In genomic region chr7:29271687-29272465, GRCm38 (mm10) we compare ENCODE assay signal across 11 mouse cellular contexts. TPM values are rescaled to one million over a fixed set of nuclear protein-coding genes. Genes with fewer than 3 reads are reported as not detected.
A peak's percentile ranks its signal among the peaks of the same experiment; 100 is the strongest.
DNase-seq lines count a peak whose midpoint lies in the region; ATAC-seq and TF ChIP-seq lines count a peak whose summit lies in the region.
"Had no signal": no experiment of that assay in that cellular context is flagged by ENCODE, and none has a peak within 500 bp of the region (broad histone marks: within the 10 kb centered on the region; RNA-seq: fewer than 3 reads in every experiment).

No protein-coding gene starts in this region.

- H3K27ac ChIP-seq in heart, embryonic 11.5 days (ENCODE audit: low read depth, low read length) = peak overlapping the region; percentile 35; the same call in 1 of the 2 replicates
- no peak overlapping the region for H3K27ac ChIP-seq in kidney, embryonic 14.5 days (ENCODE audit: low read depth, low read length)
- peak overlapping the region; percentile 63 for H3K27ac ChIP-seq in stomach, postnatal 0 days (replicated peaks)

- TF ChIP-seq CTCF in stomach, postnatal 0 days (IDR thresholded peaks at IDR 0.05; ENCODE audit: low read depth) = no peak

- 51% methylated on average over 8 of the region's 8 CpGs for WGBS in heart, embryonic 11.5 days (ENCODE audit: insufficient replicate concordance)
- 52% methylated on average over 8 of the region's 8 CpGs for WGBS in kidney, embryonic 14.5 days
- whole genome bisulfite sequencing in stomach, postnatal 0 days = 48% methylated on average over 8 of the region's 8 CpGs

- H3K9ac ChIP-seq in heart, embryonic 11.5 days (ENCODE audit: low read depth, low read length) = 0 out of 2 replicates have a peak overlapping the region, but pooled peaks have one; percentile 39
- H3K9ac ChIP-seq in kidney, embryonic 14.5 days (ENCODE audit: low read depth, low read length) = no peak overlapping the region
- no peak overlapping the region for H3K9ac ChIP-seq in stomach, postnatal 0 days (ENCODE audit: low read length)

- H3K4me1 ChIP-seq in heart, embryonic 11.5 days (ENCODE audit: control insufficient read depth, insufficient read depth, low read length) = peaks cover 10% of the 10 kb centered on the region
- peaks cover 8% of the 10 kb centered on the region; the same call in 1 of the 2 replicates for H3K4me1 ChIP-seq in kidney, embryonic 14.5 days (ENCODE audit: control insufficient read depth, insufficient read depth, low read length)
- peaks cover 10% of the 10 kb centered on the region for H3K4me1 ChIP-seq in stomach, postnatal 0 days (replicated peaks; ENCODE audit: control insufficient read depth, insufficient read depth)

- TF ChIP-seq EP300 in stomach, postnatal 0 days (optimal IDR thresholded peaks at IDR 0.05) = no peak

- no peaks in the 10 kb centered on the region for H3K27me3 ChIP-seq in heart, embryonic 11.5 days (ENCODE audit: control insufficient read depth, insufficient read depth, low read length)
- H3K27me3 ChIP-seq in kidney, embryonic 14.5 days (ENCODE audit: control insufficient read depth, insufficient read depth, low read length) = no peaks in the 10 kb centered on the region
- no peaks in the 10 kb centered on the region for H3K27me3 ChIP-seq in stomach, postnatal 0 days (ENCODE audit: control insufficient read depth, insufficient read depth, low read length)

- H3K4me2 ChIP-seq in heart, embryonic 11.5 days = peak overlapping the region; percentile 22
- H3K4me2 ChIP-seq in kidney, embryonic 14.5 days (replicated peaks; ENCODE audit: low read depth, low read length) = no peak overlapping the region
- no peak overlapping the region for H3K4me2 ChIP-seq in stomach, postnatal 0 days (replicated peaks; ENCODE audit: low read depth)

- DNase-seq in heart, postnatal 25 days (ENCODE audit: low spot score) = no peak
- peak; percentile 36 for DNase-seq in right cerebral cortex, postnatal 25 days
- DNase-seq in right cerebral cortex, postnatal 14 days = no peak
- DNase-seq in stomach, postnatal 0 days (ENCODE audit: low spot score) = no peak
- DNase-seq in spleen, postnatal 10 days (ENCODE audit: low spot score in 2 of 2) = no peak
- DNase-seq in B cell, adult 2 months = no peak
- DNase-seq: layer of hippocampus, adult 9-11 months had no signal

- intact Hi-C loops in heart, postnatal 25 days (cut with DNase I) = no loop called here

- no peaks in the 10 kb centered on the region for H3K36me3 ChIP-seq in heart, embryonic 11.5 days (ENCODE audit: control insufficient read depth, insufficient read depth, low read length)
- H3K36me3 ChIP-seq in kidney, embryonic 14.5 days (ENCODE audit: control insufficient read depth, insufficient read depth, low read length) = no peaks in the 10 kb centered on the region
- no peaks in the 10 kb centered on the region for H3K36me3 ChIP-seq in stomach, postnatal 0 days (ENCODE audit: control insufficient read depth, insufficient read depth, low read length)

- no peaks in the 10 kb centered on the region for H3K9me3 ChIP-seq in heart, embryonic 11.5 days (replicated peaks; ENCODE audit: control insufficient read depth, low read length)
- H3K9me3 ChIP-seq in kidney, embryonic 14.5 days (ENCODE audit: control insufficient read depth, low read length) = no peaks in the 10 kb centered on the region
- H3K9me3 ChIP-seq in stomach, postnatal 0 days (ENCODE audit: control insufficient read depth, low read length) = no peaks in the 10 kb centered on the region
- H3K9me3 ChIP-seq: G1E; megakaryocyte, embryonic 14.5 days had no signal

- ATAC-seq in heart, embryonic 11.5 days (replicated peaks; ENCODE audit: insufficient number of reproducible peaks, low FRiP score, low TSS enrichment) = no peak
- ATAC-seq in kidney, embryonic 14.5 days (ENCODE audit: low FRiP score, low TSS enrichment) = peak; percentile 34; the same call in 1 of the 2 replicates
- no peak for ATAC-seq in stomach, postnatal 0 days (ENCODE audit: low FRiP score, low TSS enrichment)

- H3K4me3 ChIP-seq in heart, embryonic 11.5 days (ENCODE audit: low read depth, low read length) = no peak overlapping the region
- H3K4me3 ChIP-seq in kidney, embryonic 14.5 days (ENCODE audit: low read length) = no peak overlapping the region
- H3K4me3 ChIP-seq in stomach, postnatal 0 days (ENCODE audit: low read depth, low read length) = no peak overlapping the region
- H3K4me3 ChIP-seq: megakaryocyte, embryonic 14.5 days had no signal

RNA-seq across cellular contexts. Expression of gene Spint2, which starts 9.8 kb away (rescaled TPM):
- polyA plus RNA-seq in heart, embryonic 11.5 days (2014; fragmentation: Nextera tagmentation; extraction: Ambion mirVana) = 39.2 and 42.8 TPM in 2 replicates
- 10 to 100 TPM; 33.5 to 37.1 TPM for total RNA-seq in heart, postnatal 25 days (2021)
- polyA plus RNA-seq in kidney, embryonic 14.5 days (2014; fragmentation: Nextera tagmentation; extraction: Ambion mirVana) = 198 and 239 TPM in 2 replicates
- 638 and 692 TPM in 2 replicates for polyA plus RNA-seq in stomach, postnatal 0 days (2015; fragmentation: Nextera tagmentation; extraction: Ambion mirVana)

RNA-seq across cellular contexts. Expression of gene Ppp1r14a, which starts 17.2 kb away (rescaled TPM):
- 9.4 and 10.3 TPM in 2 replicates for polyA plus RNA-seq in heart, embryonic 11.5 days (2014; fragmentation: Nextera tagmentation; extraction: Ambion mirVana)
- 1 to 10 TPM; 9.6 to 9.9 TPM for total RNA-seq in heart, postnatal 25 days (2021)
- 19.3 and 27.7 TPM in 2 replicates for polyA plus RNA-seq in kidney, embryonic 14.5 days (2014; fragmentation: Nextera tagmentation; extraction: Ambion mirVana)
- 53.3 and 64.8 TPM in 2 replicates for polyA plus RNA-seq in stomach, postnatal 0 days (2015; fragmentation: Nextera tagmentation; extraction: Ambion mirVana)
- total RNA-seq: G1E had no signal

RNA-seq across cellular contexts. Expression of gene 2200002D01Rik, which starts 23.6 kb away (rescaled TPM):
- polyA plus RNA-seq in heart, embryonic 11.5 days (2014; fragmentation: Nextera tagmentation; extraction: Ambion mirVana) = 7.0 and 8.8 TPM in 2 replicates
- total RNA-seq in heart, postnatal 25 days (2021) = 1 to 10 TPM in 1 of 2 experiments, under 1 TPM in 1; 0.73 to 3.7 TPM
- 5.2 and 8.3 TPM in 2 replicates for polyA plus RNA-seq in kidney, embryonic 14.5 days (2014; fragmentation: Nextera tagmentation; extraction: Ambion mirVana)
- 192 and 201 TPM in 2 replicates for polyA plus RNA-seq in stomach, postnatal 0 days (2015; fragmentation: Nextera tagmentation; extraction: Ambion mirVana)
- polyA plus RNA-seq: G1E had no signal

RNA-seq across cellular contexts. Expression of gene Dpf1, which starts 31.9 kb away (rescaled TPM):
- polyA plus RNA-seq in heart, embryonic 11.5 days (2014; fragmentation: Nextera tagmentation; extraction: Ambion mirVana) = 2.9 and 3.3 TPM in 2 replicates
- under 1 TPM in 1 of 2 experiments, not detected in 1; 0.53 TPM for total RNA-seq in heart, postnatal 25 days (2021)
- 4.5 and 5.5 TPM in 2 replicates for polyA plus RNA-seq in kidney, embryonic 14.5 days (2014; fragmentation: Nextera tagmentation; extraction: Ambion mirVana)
- polyA plus RNA-seq in stomach, postnatal 0 days (2015; fragmentation: Nextera tagmentation; extraction: Ambion mirVana) = 1.9 TPM in 2 replicates

RNA-seq across cellular contexts. Expression of gene Yif1b, which starts 33.7 kb away (rescaled TPM):
- 107 and 110 TPM in 2 replicates for polyA plus RNA-seq in heart, embryonic 11.5 days (2014; fragmentation: Nextera tagmentation; extraction: Ambion mirVana)
- 10 to 100 TPM; 75.2 to 78.9 TPM for total RNA-seq in heart, postnatal 25 days (2021)
- 120 and 132 TPM in 2 replicates for polyA plus RNA-seq in kidney, embryonic 14.5 days (2014; fragmentation: Nextera tagmentation; extraction: Ambion mirVana)
- polyA plus RNA-seq in stomach, postnatal 0 days (2015; fragmentation: Nextera tagmentation; extraction: Ambion mirVana) = 62.8 and 74.1 TPM in 2 replicates

Comparison
In these comparisons a context has a peak if more than half of its experiments do, and no peak if none do; other contexts are left out.
1. RNA of gene 2200002D01Rik, which starts 23.6 kb away (polyA plus RNA-seq): 192 to 201 TPM in stomach, postnatal 0 days; 7.0 to 8.8 TPM in heart, embryonic 11.5 days and 5.2 to 8.3 TPM in kidney, embryonic 14.5 days; every median in the first group is over 10 times any median in the second.